Mouse (Mus musculus) neural tube, embryonic 14.5 days (tissue): ENCODE measurements around the gene Nav2. TPM values are rescaled to one million over a fixed set of nuclear protein-coding genes. Genes with fewer than 3 reads are reported as not detected.

Source experiments
- ATAC-seq: fragments of 200-750 bp; cut with Nextera tagmentation; 2 replicates; pipeline ENCODE4 v1.8.0; 2017; ENCODE audit warnings: low read depth, mild to moderate bottlenecking, moderate TSS enrichment, moderate library complexity
- H3K27ac ChIP-seq: fragments of 300-500 bp; sonication (generic); 2 replicates; pipeline ENCODE4 v1.5.1; 2014; ENCODE audit warnings: low read depth, mild to moderate bottlenecking, control low read depth, low read length, moderate library complexity, mixed read lengths
- H3K27me3 ChIP-seq: fragments of 300-500 bp; sonication (generic); 2 replicates; pipeline ENCODE4 v1.6.1; 2014; ENCODE audit warnings: low read length; ENCODE audit not compliant: control insufficient read depth, insufficient read depth
- H3K36me3 ChIP-seq: fragments of 300-500 bp; sonication (generic); 2 replicates; pipeline ENCODE4 v1.6.1; 2014; ENCODE audit warnings: low read length, mixed read lengths; ENCODE audit not compliant: control insufficient read depth, insufficient read depth
- H3K4me1 ChIP-seq: fragments of 300-500 bp; sonication (generic); 2 replicates; pipeline ENCODE4 v1.6.1; 2014; ENCODE audit warnings: low read length; ENCODE audit not compliant: control insufficient read depth, insufficient read depth
- H3K4me2 ChIP-seq: fragments of 300-500 bp; sonication (generic); 2 replicates; pipeline ENCODE4 v1.6.1; 2014; ENCODE audit warnings: mild to moderate bottlenecking, low read depth, low read length, control low read depth
- H3K4me3 ChIP-seq: fragments of 300-500 bp; sonication (generic); 2 replicates; pipeline ENCODE4 v1.5.1; 2014; ENCODE audit warnings: low read depth, low read length, control low read depth, mixed read lengths
- H3K9ac ChIP-seq: fragments of 300-500 bp; sonication (generic); replicated peaks from 2 replicates; pipeline ENCODE4 v1.6.1; 2014; ENCODE audit warnings: low read depth, mild to moderate bottlenecking, control low read depth, low read length, mixed read lengths
- H3K9me3 ChIP-seq: fragments of 300-500 bp; sonication (generic); 2 replicates; pipeline ENCODE4 v1.6.1; 2016; ENCODE audit warnings: low read length; ENCODE audit not compliant: control insufficient read depth
- WGBS: fragments of 180-500 bp; shearing (Covaris S2); extraction: QIAGEN DNeasy Blood & Tissue Kit; methylation state at CpG from one replicate; pipeline ENCODE4 v1.1.7; 2014; 5-methylcytosine and 5-hydroxymethylcytosine counted together
- polyA plus RNA-seq: library from polyadenylated mRNA; unstranded; fragments of >200 nt; fragmentation: Nextera tagmentation; extraction: Ambion mirVana; gene quantifications from 2 replicates; pipeline ENCODE4 v1.2.1, GENCODE M21; 2014

Gene Nav2
- polyA plus RNA-seq, 1 experiment from 2014 or later: 36.5 TPM

DNA sequence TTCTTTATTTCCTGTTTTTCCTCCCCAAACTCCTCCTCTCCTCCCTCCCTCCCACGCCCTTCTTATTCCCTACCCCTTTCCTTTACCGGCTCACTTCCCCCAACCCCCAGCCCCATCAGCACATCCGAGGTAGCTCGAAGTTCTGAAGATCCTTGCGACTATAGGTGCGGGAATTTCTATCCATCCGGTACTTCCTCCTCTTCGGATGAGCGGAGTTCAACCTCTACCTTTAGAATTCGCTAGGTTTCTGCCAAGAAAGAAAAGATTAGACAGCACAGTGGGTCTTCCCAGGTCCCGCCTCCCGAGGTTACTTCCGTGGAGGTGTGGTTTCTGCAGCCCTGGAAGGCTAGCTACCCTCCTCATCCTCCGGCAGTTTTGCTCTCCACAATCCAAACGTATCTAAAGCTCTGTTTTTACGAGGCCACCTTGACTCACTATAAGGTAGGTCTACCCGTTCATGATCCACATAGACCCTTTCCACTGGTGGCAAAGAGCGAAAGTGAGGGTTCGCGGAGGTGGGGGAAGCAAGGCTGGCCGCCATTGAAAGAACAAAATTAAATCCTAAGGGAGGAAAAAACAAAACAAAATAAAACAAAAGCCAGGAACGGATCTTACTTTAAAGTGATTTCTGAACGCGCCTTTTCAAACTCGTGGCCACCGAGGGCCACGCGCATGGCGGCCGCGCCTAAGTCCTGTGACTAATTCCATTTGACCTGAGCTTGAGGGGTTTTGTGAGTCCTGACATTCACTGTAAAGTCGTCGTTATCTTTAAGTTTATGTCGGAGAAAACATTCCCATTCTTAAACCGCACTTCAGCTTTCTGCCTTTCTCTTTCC is 730.6 kb downstream of the Nav2 start:
- no peak overlapping the region for H3K4me2 ChIP-seq
- peaks cover 60% of the 10 kb centered on the region for H3K27me3 ChIP-seq
- H3K9me3 ChIP-seq: no peaks in the 10 kb centered on the region
- H3K9ac ChIP-seq: no peak overlapping the region
- H3K4me1 ChIP-seq: 0 out of 2 replicates have a peak, but pooled peaks cover 3% of the 10 kb centered on the region
- 1% methylated on average over 35 of the region's 35 CpGs for WGBS
- H3K4me3 ChIP-seq: no peak overlapping the region
- H3K36me3 ChIP-seq: no peaks in the 10 kb centered on the region
- no peak overlapping the region for H3K27ac ChIP-seq
- ATAC-seq: no peak

DNA sequence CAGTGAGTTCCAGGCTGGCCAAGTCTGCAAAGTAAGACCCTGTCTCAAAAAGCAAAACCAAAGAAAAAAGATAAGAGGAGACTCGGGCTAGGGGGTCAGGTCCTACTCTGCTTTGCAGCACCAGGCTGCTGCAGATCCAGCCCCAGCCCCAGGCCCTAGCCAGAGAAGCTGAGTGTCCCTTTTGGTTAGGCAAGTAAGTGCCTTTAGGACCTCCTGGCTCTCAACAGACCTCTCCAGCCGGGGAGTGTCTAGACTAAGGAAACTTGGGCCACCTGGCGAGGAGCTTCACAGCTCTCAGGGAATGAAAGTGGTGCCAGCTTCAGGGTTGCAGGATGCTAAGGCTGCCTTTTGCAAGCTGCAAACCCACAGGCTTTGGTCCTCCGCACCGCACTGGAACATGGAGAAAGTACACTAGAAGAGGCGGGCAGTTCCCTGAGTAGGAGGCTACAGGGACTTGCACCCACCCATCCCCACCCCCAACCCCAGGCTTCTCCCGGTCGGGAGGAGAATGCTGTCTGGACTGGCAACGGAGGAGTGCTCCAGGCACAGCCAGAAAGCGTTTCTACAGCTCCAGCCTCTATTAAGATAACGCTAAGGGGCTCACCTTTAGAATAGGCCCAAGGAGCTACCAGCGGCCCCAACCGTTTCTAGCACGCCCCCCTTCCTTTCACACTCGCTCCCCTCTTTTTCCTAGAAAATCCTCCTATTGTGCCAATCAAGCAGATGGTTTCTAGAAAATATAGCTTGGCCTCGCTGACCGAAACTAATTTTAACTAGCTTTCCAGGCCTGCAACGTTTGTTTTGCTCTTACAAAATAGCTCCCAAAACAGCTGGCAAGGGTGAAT is 731.6 kb downstream of the Nav2 start:
- H3K9me3 ChIP-seq: no peaks in the 10 kb centered on the region; the same call in none of the 2 replicates
- H3K9ac ChIP-seq: no peak overlapping the region
- H3K36me3 ChIP-seq: no peaks in the 10 kb centered on the region
- peaks cover 66% of the 10 kb centered on the region for H3K27me3 ChIP-seq
- H3K27ac ChIP-seq: no peak overlapping the region
- no peak overlapping the region for H3K4me3 ChIP-seq
- no peaks in the 10 kb centered on the region for H3K4me1 ChIP-seq
- ATAC-seq: no peak
- WGBS: 6% methylated on average over 18 of the region's 18 CpGs
- H3K4me2 ChIP-seq: no peak overlapping the region

DNA sequence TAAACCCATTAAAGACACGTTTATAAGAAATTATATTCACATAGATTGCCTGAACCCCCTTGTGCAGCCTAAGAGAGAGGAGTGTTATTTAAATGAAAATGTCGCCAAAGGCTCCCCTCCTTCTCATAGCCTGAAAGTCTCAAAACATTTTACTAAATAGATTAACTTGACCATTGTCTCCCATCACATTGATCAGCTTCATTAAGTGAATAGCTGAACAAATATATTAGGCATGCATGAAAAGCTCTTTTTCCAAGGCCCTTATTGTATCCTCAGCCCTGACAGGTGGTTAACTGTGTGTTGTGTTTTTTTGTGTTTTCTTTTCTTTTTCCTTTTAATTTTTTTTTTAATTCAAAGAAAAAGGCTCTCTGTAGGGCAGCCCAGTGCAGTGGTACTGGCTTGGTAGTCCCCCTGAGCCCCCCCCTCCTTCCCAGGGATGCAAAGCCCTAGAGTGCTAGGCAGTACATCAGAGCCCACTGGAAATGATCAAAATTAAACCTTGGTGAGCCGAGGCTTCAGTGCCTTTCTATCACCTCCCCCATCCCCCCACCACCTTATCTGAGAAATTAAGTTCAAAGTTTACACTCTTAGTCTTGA is 732.3 kb downstream of the Nav2 start:
- H3K27me3 ChIP-seq: peaks cover 72% of the 10 kb centered on the region
- no peak for ATAC-seq
- no peak overlapping the region for H3K4me3 ChIP-seq
- no peak overlapping the region for H3K9ac ChIP-seq
- no peaks in the 10 kb centered on the region for H3K4me1 ChIP-seq
- H3K4me2 ChIP-seq: no peak overlapping the region
- WGBS: 12% methylated on average over 3 of the region's 3 CpGs
- H3K36me3 ChIP-seq: no peaks in the 10 kb centered on the region
- H3K27ac ChIP-seq: no peak overlapping the region
- no peaks in the 10 kb centered on the region; the same call in none of the 2 replicates for H3K9me3 ChIP-seq

Other genes with a start within 250 kb of the Nav2 start
- 46.5 and 48.1 TPM in 2 replicates for gene Zdhhc13, start 119.7 kb upstream of the Nav2 start, polyA plus RNA-seq
- 0.73 and 0.96 TPM in 2 replicates for gene Csrp3, start 60.7 kb upstream of the Nav2 start, polyA plus RNA-seq
- gene E2f8, start 27.1 kb upstream of the Nav2 start, polyA plus RNA-seq: 1.6 and 2.1 TPM in 2 replicates